Mouse (Mus musculus): ENCODE results near the gene Ppard. TPM values are rescaled to one million over a fixed set of nuclear protein-coding genes. Genes with fewer than 3 reads are reported as not detected.
"Not testable (repeated sequence)": the region's sequence is repeated elsewhere in the genome, so short reads cannot be mapped to it uniquely, and the experiment has no call there.

Ppard gene
- polyA plus RNA-seq, 1 experiment: 18.3 TPM

DNA sequence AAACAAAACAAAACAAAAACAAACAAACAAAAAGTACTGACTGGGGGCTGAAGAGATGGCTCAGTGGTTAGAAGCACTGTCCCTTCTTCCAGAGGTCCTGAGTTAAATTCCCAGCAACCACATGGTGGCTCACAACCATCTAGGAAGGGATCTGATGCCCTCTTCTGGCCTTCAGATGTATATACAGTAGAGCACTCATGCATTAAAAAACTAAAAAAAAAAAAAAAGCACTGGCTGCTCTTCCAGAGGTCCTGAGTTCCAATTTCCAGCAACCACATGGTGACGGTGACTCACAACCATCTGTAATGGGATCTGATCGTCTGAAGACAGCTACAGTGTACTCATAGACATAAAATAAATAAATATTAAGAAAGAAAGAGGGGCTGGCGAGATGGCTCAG lies 78.3 kb downstream of the Ppard start:
- TF ChIP-seq POLR2A (IDR thresholded peaks at IDR 0.05; ENCODE audit: borderline replicate concordance, extremely low read depth, insufficient read depth, insufficient read length, poor library complexity, severe bottlenecking) (no peak), CTCF (IDR thresholded peaks at IDR 0.05; ENCODE audit: borderline replicate concordance, extremely low read depth, insufficient read depth, insufficient read length) (no peak)

DNA sequence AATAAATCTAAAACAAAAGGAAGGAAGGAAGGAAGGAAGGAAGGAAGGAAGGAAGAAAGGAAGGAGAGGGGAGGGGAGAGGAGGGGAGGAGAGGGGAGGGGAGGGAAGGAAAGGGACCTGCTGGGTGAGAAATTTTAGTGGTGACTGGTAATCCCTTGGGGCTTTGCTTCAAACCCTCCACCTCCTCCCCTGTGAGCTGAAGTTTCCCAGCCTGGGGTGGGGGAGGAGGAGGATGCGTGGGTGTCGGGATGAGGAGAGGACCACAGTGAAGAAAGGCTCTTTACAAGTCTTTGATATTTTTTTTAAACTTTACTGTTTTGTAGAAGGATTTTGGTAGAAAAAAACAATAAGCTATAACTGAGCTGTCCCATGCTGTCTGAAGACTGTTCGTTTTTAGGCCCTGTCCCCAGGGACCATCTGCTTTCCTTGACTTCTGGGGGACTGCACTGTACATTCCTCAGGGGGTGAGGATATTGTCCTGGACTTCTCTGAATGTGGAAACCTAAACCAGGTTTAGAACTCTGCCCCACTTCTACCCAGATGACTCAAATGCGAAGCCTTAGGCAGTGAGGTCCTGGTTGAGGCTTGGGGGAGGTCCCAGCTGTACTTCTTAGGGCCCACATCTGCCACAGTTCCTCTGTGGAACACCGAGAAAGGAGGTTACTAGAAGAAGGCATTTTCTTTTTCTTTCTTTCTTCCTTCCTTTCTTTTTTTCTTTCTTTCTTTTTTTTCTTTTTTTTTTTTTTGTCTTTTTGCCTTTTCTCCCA lies 79.0 kb downstream of the Ppard start:
- DNase-seq (ENCODE audit: low read depth): no peak
- TF ChIP-seq POLR2A (IDR thresholded peaks at IDR 0.05; ENCODE audit: borderline replicate concordance, extremely low read depth, insufficient read depth, insufficient read length, poor library complexity, severe bottlenecking): no peak
- no peak for TF ChIP-seq CTCF (IDR thresholded peaks at IDR 0.05; ENCODE audit: borderline replicate concordance, extremely low read depth, insufficient read depth, insufficient read length)

More for the DNA sequence above, 78.3 kb downstream of the Ppard start:
- no peak for DNase-seq (ENCODE audit: low read depth)

DNA sequence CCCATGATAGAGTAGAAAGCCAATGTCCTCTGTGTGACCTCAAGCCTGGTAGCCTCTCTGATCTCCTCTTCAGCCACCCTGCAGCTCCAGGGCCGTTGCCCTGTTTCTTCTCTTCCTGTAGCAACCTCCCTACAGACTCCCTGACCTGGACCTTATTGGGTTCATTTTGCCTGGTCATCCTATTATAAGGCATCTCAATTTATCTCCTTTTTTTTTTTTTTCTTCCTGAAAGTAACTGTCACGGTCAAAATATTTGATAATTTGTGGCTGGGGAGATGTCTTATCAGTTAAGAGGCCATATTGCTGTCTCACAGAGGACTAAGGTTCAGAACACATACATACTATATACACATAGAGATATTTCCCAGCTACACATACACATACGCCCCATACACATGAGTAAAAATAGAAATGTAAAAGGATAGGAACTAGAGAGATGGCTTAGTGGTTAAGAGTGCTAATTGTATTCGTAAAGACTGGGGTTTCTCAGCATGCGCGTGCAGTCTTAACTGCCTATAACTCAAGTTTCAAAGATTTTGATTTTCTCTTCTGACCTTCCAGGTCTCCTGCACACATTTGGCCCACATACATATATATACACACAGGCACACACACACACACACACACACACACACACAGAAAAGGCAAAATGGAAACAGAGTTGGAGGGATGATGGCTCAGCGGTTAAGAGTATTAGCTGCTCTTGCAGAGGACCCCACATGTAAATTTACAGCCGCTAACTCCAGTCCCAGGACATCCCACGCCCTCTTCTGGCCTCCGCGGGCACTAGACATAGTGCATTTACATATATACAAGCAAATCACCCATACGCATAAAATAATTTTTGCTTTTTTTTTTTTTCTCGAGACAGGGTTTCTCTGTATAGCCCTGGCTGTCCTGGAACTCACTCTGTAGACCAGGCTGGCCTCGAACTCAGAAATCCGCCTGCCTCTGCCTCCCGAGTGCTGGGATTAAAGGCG lies 80.0 kb downstream of the Ppard start:
- TF ChIP-seq POLR2A (IDR thresholded peaks at IDR 0.05; ENCODE audit: borderline replicate concordance, extremely low read depth, insufficient read depth, insufficient read length, poor library complexity, severe bottlenecking) (no peak), CTCF (IDR thresholded peaks at IDR 0.05; ENCODE audit: borderline replicate concordance, extremely low read depth, insufficient read depth, insufficient read length) (peak; percentile 15; the same call in 1 of the 2 replicates)
- DNase-seq (ENCODE audit: low read depth): peak; percentile 50

DNA sequence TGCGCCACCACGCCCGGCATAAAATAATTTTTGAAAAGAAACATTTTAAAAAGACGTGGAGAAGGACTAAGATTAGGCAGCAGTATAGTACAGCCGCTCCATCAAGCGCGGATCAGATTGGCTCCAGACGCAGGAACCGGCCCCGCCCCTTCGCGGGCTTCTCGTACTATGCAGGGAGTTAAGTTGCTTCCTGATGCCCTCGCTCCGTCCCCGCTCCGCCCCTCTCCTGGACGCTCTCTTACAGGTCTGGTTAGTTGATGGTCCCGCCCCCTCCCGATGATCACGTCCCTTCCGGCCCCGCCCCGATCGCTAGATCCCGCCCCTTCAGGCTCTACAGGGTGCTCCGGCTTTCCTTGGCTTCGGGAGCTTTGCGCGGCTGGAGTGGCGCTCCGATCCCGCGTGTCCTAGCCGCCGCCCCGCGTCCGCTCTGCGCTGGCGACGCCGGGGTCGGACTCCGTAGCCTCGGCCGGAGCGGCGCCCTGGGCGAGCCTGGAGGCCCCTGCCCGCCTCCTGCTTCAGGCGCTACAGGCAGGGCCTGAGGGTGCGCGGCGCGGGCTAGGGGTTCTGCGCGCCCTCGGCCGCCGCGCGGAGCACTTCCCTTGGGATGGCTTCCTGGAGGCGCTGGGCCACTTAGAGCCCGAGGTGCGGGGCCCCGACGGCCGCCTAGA lies 80.8 kb downstream of the Ppard start, which contains the start of gene Fance:
TSS of gene Fance (plus strand) at position 308 of the 668 bp plus-strand sequence.
- TF ChIP-seq CTCF (IDR thresholded peaks at IDR 0.05; ENCODE audit: borderline replicate concordance, extremely low read depth, insufficient read depth, insufficient read length) (no peak), POLR2A (IDR thresholded peaks at IDR 0.05; ENCODE audit: borderline replicate concordance, extremely low read depth, insufficient read depth, insufficient read length, poor library complexity, severe bottlenecking) (peak; percentile 80)
- DNase-seq (ENCODE audit: low read depth): peak; percentile 100

DNA sequence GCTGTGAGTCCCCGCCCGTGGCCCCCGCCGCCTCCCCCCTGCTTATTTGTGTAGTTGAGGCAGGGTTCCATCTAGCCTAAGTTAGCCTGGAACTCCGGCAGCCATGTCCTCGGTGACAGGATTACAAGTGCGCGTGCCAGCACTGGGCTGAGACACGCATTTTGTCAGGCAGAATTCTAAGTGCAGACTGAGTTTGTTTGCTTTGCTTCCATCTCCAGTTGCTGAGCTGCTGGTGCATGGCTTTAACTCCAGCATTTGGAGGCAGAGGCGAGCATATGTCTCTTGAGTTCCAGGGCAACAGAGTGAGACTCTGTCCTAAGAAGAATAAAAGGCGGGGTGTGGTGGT lies 81.4 kb downstream of the Ppard start:
- TF ChIP-seq POLR2A (IDR thresholded peaks at IDR 0.05; ENCODE audit: borderline replicate concordance, extremely low read depth, insufficient read depth, insufficient read length, poor library complexity, severe bottlenecking): no peak
- TF ChIP-seq CTCF (IDR thresholded peaks at IDR 0.05; ENCODE audit: borderline replicate concordance, extremely low read depth, insufficient read depth, insufficient read length): no peak

DNA sequence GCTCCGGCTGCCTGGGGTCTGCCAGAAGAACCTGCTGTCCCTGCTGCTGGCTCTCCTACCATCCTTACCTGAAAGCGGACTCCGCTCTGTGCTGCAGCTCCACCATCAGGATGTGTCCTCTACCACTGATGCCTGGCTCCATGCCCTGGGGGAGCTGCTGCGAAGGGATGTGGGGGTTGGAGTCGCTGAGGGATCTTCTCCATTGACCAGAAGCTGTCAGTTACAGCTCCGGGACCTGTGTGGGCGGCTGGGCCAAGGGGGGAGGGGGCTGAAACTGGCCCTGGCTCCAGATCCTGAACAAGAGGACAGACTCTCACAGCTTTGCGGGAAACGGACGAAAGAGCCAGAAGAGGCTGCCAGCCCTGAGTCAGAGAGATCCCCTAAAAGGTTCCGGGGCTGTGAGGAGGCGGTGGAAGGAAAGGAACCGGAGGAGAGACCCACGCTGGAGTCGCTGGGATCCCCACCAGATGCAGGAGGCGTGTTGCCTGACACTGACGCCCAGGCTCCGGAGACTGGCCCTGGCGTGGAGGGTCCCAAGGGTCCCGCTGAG lies 83.2 kb downstream of the Ppard start:
- TF ChIP-seq CTCF (IDR thresholded peaks at IDR 0.05; ENCODE audit: borderline replicate concordance, extremely low read depth, insufficient read depth, insufficient read length): no peak
- TF ChIP-seq POLR2A (IDR thresholded peaks at IDR 0.05; ENCODE audit: borderline replicate concordance, extremely low read depth, insufficient read depth, insufficient read length, poor library complexity, severe bottlenecking): no peak
- DNase-seq (ENCODE audit: low read depth): no peak

More for the DNA sequence above, 81.4 kb downstream of the Ppard start:
- DNase-seq (ENCODE audit: low read depth): peak; percentile 62

DNA sequence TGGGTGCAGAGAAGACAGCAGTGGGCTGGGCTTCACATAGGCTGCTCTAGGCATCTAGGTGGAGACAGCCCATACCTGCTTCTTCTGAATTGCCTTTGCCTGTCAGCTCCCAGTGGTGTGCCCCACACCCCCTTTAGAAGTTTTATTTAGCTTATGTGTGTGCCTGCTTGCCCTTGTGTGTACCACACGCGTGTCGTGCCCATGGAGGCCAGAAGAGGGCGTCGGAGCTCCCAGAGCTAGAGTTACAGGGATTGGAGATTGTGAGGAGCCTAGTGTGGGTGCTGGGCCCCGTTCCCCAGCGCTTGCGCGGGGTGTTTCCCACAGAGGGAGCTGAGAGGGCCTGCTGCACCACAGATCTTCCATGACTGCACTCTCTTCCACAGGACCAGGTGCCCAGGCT lies 84.0 kb downstream of the Ppard start:
- no peak for TF ChIP-seq POLR2A (IDR thresholded peaks at IDR 0.05; ENCODE audit: borderline replicate concordance, extremely low read depth, insufficient read depth, insufficient read length, poor library complexity, severe bottlenecking)
- no peak for TF ChIP-seq CTCF (IDR thresholded peaks at IDR 0.05; ENCODE audit: borderline replicate concordance, extremely low read depth, insufficient read depth, insufficient read length)
- no peak for DNase-seq (ENCODE audit: low read depth)

DNA sequence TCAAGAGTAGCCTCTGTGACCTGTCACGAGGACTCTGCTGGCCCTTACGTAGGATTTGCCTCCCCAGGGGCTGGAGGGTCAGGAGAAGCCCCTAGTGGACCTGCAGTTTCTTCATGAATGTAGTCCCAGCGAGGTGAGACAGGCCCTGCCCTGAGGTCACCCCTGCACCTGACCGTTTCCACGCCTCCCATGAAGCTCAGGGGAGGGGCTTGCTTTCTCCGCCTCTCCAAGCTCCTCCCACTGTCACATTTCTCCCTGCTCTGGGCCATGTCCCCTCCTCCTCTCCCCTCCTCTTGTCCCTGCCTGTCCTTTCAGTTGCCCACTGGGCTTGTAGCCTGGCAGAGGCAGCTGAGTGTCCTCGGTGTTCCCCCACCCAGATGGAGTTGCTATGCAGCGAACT lies 84.6 kb downstream of the Ppard start:
- no peak for DNase-seq (ENCODE audit: low read depth)
- TF ChIP-seq POLR2A (IDR thresholded peaks at IDR 0.05; ENCODE audit: borderline replicate concordance, extremely low read depth, insufficient read depth, insufficient read length, poor library complexity, severe bottlenecking): no peak

DNA sequence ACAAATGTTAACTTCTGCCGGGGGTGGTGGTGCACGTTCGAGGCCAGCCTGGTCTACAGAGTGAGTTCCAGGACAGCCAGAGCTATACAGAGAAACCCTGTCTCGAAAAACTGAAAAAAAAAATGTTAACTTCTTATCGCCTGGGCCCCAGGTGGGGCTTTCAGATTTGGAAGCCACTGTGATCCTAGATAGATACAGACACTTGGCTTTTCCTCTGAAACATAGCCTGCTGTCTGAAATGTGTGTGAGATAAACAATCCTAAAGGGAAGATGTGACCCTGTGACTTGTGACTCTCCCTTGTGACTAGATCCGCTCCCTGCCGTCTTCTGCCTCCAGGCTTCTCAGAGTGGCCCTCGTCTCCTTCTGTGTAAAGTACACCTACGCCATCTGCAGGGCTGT lies 85.2 kb downstream of the Ppard start:
- no peak for DNase-seq (ENCODE audit: low read depth)
- TF ChIP-seq POLR2A (IDR thresholded peaks at IDR 0.05; ENCODE audit: borderline replicate concordance, extremely low read depth, insufficient read depth, insufficient read length, poor library complexity, severe bottlenecking): no peak
- TF ChIP-seq CTCF (IDR thresholded peaks at IDR 0.05; ENCODE audit: borderline replicate concordance, extremely low read depth, insufficient read depth, insufficient read length): no peak

DNA sequence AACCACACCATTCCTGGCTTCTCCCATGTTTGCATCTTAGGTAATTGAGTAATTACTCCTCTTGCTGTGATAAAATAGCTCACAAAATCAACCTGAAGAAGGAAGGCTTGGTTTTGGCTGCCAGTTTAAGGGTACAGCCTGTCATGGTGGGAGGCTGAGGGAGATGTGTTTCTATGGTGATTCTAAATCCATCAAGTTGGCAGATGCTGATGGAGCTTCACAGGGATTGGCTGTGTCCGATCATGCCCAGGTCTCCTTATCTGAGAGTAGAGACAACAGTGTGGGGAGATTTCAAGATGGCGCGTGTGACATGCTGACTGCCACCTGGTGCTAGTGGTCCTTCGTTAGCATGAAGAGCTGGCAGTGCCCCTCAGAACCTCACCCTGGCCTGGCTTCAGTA lies 89.2 kb downstream of the Ppard start:
- TF ChIP-seq CTCF (IDR thresholded peaks at IDR 0.05; ENCODE audit: borderline replicate concordance, extremely low read depth, insufficient read depth, insufficient read length) (no peak), POLR2A (IDR thresholded peaks at IDR 0.05; ENCODE audit: borderline replicate concordance, extremely low read depth, insufficient read depth, insufficient read length, poor library complexity, severe bottlenecking) (no peak)
- DNase-seq (ENCODE audit: low read depth): no peak

DNA sequence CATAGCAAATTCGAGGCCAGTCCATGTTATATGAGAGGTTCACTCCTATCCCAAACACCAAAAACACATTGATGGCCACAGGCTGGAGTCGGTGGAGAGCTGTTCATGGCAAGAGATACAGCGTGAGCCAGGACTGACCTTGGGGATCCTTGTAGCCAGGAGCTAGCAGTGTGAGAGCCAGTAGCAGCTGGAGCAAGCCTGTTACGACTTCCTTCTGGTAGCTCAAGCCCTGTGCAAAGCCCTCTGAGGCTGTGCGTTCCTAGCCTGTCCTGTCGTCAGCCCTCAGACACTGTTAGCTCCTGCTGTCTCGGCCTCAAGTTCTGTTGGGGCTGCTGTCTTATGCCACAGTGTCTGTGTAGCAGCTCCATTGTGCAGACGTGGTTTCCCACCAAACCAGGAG lies 91.3 kb downstream of the Ppard start:
- no peak for DNase-seq (ENCODE audit: low read depth)
- no peak for TF ChIP-seq POLR2A (IDR thresholded peaks at IDR 0.05; ENCODE audit: borderline replicate concordance, extremely low read depth, insufficient read depth, insufficient read length, poor library complexity, severe bottlenecking)
- no peak for TF ChIP-seq CTCF (IDR thresholded peaks at IDR 0.05; ENCODE audit: borderline replicate concordance, extremely low read depth, insufficient read depth, insufficient read length)

DNA sequence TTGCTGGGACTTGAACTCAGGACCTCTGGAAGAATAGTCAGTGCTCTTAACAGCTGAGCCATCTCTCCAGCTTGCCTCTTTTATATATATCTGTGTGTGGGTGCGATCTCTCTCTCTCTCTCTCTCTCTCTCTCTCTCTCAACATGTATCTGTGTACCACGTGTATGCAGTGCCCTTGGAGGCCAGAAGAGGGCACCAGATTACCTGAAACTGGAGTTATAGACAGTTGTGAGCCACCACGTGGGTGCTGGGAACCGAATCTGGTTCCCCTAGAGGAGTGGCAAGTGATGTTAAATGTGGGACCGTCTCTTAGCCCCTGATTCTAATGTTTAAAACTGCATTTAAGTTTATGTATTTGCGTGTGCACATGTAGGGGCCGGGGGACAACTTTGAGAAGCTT lies 91.9 kb downstream of the Ppard start:
- not testable (repeated sequence) for DNase-seq (ENCODE audit: low read depth)

Measured in brain, embryonic 14.5 days (tissue).